In the genomic region with DNA sequence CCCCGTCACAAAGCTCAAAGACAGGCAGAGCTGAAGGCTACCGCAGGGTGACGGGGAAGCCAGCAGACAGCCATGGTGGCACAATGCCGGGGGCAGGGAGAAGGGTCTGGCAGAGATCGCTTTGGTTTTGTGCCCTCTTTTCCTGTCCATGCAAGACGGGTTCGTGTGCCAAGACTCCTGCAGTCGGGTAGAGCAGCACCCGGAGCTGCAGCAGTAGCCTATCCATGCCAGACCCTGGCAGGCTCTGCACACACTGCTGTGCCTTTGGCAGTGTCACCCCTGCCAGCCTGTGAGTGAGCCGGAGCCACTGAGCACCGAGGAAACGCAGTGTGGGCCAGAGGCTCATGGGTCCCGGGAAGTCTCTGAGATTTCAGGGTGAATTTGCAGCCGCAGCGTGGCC, we compare ENCODE assay signal across 10 mouse cellular contexts.
A peak's percentile ranks its signal among the peaks of the same experiment; 100 is the strongest.
DNase-seq lines count a peak whose midpoint lies in the region; ATAC-seq lines count a peak whose summit lies in the region.
"Had no signal": no experiment of that assay in that cellular context is flagged by ENCODE, and none has a peak within 500 bp of the region (broad histone marks: within the 10 kb centered on the region; RNA-seq: fewer than 3 reads in every experiment).

No protein-coding gene starts in this region.

- H3K36me3 ChIP-seq in heart, embryonic 12.5 days, result no peaks in the 10 kb centered on the region
- no peaks in the 10 kb centered on the region for H3K36me3 ChIP-seq in limb, embryonic 10.5 days
- H3K36me3 ChIP-seq: liver, embryonic 13.5 days had no signal

- H3K27ac ChIP-seq in heart, embryonic 12.5 days (ENCODE audit: poor library complexity, severe bottlenecking), result no peak overlapping the region
- H3K27ac ChIP-seq in limb, embryonic 10.5 days, result peak overlapping the region; percentile 31
- H3K27ac ChIP-seq: liver, embryonic 13.5 days had no signal

- 0 out of 2 replicates have a peak, but pooled peaks have one; percentile 20 for ATAC-seq in heart, embryonic 12.5 days (ENCODE audit: insufficient number of reproducible peaks, low FRiP score)

- no peak overlapping the region for H3K9ac ChIP-seq in heart, embryonic 12.5 days
- H3K9ac ChIP-seq: liver, embryonic 13.5 days had no signal

- WGBS in heart, embryonic 12.5 days, result 73% methylated on average over 15 of the region's 15 CpGs
- WGBS in limb, embryonic 10.5 days, result 88% methylated on average over 15 of the region's 15 CpGs

- no peaks in the 10 kb centered on the region for H3K27me3 ChIP-seq in heart, embryonic 12.5 days (replicated peaks)
- peaks cover 40% of the 10 kb centered on the region for H3K27me3 ChIP-seq in limb, embryonic 10.5 days (ENCODE audit: low read depth, poor library complexity, severe bottlenecking)
- H3K27me3 ChIP-seq: liver, embryonic 13.5 days had no signal

- no peak overlapping the region for H3K4me2 ChIP-seq in heart, embryonic 12.5 days
- H3K4me2 ChIP-seq: liver, embryonic 13.5 days had no signal

- H3K4me1 ChIP-seq in heart, embryonic 12.5 days (replicated peaks), result 0 out of 2 replicates have a peak, but pooled peaks cover 6% of the 10 kb centered on the region
- H3K4me1 ChIP-seq in limb, embryonic 10.5 days, result peaks cover 27% of the 10 kb centered on the region
- H3K4me1 ChIP-seq: liver, embryonic 13.5 days had no signal

- DNase-seq in heart, adult 8-10 months (ENCODE audit: low spot score), result no peak
- DNase-seq in brain, adult 2 months (ENCODE audit: low read depth, low spot score), result peak; percentile 87
- DNase-seq in cerebellum, postnatal 25 days, result peak; percentile 85 to 90
- DNase-seq in limb, embryonic 10.5 days (ENCODE audit: low spot score), result no peak
- DNase-seq in ovary, postnatal 36 days (ENCODE audit: low spot score), result no peak
- no peak for DNase-seq in kidney, postnatal 25 days
- DNase-seq in urinary bladder, postnatal 25 days (ENCODE audit: low spot score), result no peak
- DNase-seq: heart, postnatal 36 days had no signal

- H3K9me3 ChIP-seq in heart, embryonic 12.5 days (replicated peaks), result no peaks in the 10 kb centered on the region
- H3K9me3 ChIP-seq in limb, embryonic 10.5 days (replicated peaks), result no peaks in the 10 kb centered on the region
- H3K9me3 ChIP-seq: liver, embryonic 13.5 days had no signal

- H3K4me3 ChIP-seq in heart, embryonic 12.5 days, result no peak overlapping the region
- no peak overlapping the region for H3K4me3 ChIP-seq in limb, embryonic 10.5 days
- H3K4me3 ChIP-seq: liver, embryonic 13.5 days had no signal

Comparison
In these comparisons a context has a peak if more than half of its experiments do, and no peak if none do; other contexts are left out.
1. DNase-seq: peak in brain, adult 2 months (single experiment) and cerebellum, postnatal 25 days (2 of 2); none in heart, adult 8-10 months (single experiment), limb, embryonic 10.5 days (single experiment), ovary, postnatal 36 days (single experiment), kidney, postnatal 25 days (0 of 2) and urinary bladder, postnatal 25 days (single experiment).